Mouse (Mus musculus): ENCODE data around the gene Unc93b1.

Unc93b1 gene

DNA sequence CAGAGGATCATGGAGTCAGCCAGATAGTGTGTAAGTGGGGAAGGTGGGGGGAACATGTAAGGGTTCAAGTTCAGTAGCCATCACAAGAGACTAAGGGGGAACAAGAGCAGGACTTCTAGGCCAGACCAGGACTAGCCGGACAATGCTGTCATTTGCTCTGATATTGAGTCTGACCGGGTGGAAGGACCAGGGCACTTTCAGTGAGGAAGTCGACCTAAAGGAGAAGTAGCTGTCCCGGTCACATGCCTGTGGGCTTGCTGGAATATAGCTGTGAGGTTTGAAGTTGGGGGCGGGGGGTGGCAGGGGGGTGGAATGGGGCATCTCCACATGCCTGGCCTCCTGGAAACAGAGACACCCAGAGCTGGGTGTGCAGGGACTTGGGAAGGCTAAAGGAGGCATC, 20.5 kb upstream of the Unc93b1 start:
- DNase-seq, result no peak

DNA sequence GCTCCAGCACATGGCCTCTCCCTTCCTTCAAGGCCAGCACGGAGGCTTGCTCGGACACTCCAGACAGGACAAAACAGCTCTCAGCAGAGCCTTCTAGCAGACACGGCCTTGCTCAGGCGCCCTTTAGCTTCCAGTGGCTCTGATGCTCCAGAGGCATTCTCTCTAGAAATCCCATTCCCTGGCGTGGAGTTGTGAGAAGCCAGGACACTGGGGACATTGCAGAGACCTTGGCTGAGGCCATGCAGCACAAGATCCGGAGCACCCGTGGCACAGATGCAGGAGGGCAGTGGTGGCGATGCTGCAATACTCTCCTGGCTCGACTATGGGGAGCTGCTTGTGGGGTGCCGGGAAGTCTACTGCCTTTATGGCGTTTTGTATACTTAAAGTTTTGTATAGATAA, 18.3 kb upstream of the Unc93b1 start:
- DNase-seq, result no peak

DNA sequence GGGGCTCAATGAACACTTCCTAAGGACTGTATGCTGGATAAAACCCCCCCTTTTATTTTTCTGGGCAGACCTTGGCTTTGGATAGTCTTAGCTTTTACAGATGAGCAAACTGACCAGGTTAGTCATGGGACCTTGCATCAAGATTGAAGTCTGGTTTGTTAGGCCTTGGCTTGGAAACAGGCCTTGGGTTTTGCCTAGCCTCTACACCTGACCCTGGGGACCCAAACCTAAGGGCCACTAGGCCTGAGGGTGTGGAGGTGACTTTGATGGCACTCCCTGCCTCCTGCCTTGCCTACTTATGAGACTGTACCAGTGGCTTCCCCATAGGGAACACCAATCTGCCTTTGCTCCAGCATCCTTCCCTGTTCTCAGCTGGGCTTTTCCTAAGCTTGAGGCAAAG, 15.1 kb upstream of the Unc93b1 start:
- no peak for DNase-seq

- DNase-seq, result no peak
Observed at GRCm38 (mm10) chr19:3922661-3923371, 12.2 kb upstream of the Unc93b1 start.

DNA sequence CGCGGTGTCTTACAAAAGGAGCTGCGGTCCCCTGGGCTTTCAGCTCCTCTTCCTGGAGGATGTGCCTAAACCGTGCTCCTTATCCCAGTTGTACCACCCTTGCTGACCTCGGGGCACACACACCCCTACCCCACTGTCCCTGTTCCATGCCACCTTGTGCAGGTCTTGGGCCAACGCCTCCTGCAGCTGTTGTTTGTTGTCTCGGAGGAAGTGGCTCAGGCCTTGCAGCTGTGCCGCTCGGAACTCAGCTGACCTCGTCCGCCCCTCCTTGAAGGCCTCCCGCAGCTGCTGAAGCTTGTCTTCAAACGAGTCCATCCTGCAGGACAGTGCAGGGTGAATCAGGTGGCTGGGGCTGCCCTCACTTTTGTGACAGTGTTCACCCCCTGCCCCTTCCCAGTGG, 11.4 kb upstream of the Unc93b1 start:
- no peak for DNase-seq

DNA sequence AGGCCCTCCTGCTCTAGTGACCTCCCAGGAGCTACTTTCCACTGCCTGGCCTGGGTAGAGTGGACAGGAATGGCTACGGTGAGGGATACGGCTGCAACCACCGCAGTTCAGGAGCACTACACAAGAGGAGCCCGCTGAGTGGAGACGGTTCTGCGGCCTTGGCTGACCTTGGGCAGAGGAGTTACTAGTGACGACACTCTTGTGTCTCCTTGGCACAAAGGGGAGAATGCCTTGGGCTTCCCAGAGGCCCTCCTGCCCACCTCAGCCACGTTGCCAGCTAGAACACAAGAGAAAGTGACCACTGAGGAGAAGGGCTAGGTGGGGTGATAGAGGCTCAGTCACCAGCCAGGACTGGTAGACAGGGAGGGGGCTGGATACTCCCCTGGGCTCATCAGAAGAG, 10.8 kb upstream of the Unc93b1 start:
- DNase-seq, result no peak

DNA sequence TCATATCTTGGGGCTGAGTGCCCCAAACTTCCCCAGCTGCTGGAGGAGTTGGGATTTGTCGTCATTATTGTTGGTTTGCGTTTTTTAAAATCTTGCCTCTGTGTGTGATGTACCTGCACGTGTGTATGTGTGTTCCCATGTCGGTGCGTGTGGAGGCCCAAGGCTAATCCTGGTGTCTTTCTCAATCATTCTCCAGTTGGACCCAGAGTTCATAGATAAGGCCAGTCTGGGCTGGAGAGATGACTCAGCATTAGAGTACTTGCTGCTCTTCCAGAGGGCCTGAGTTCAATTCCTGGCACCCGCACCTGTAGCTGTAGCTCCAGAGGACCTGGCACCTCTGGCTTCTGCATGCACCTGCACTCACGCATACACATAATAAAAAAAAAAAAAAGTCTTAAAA, 10.1 kb upstream of the Unc93b1 start:
- no peak for DNase-seq

DNA sequence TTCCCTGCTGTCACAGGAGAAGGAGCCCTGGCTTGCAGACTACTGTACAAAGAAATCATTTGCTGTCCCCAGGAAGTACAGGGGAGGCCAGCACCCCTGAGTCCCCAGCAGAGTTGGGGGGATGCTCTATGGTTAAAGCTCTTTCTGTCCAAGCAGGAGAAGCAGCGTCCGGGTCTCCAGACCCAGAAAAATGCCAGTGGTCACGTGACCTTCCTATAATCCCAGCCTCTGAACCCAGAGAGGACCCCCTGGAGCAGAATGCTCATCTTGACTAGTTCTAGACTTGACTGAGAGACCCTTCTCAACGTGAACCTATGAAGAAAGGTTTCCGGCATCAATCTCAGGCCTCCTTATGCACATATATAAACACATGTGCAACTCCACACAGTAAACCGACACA, 9.1 kb upstream of the Unc93b1 start:
- DNase-seq, result no peak

GRCm38 (mm10) chr19:3926279-3926678, 8.7 kb upstream of the Unc93b1 start:
- no peak for DNase-seq

DNA sequence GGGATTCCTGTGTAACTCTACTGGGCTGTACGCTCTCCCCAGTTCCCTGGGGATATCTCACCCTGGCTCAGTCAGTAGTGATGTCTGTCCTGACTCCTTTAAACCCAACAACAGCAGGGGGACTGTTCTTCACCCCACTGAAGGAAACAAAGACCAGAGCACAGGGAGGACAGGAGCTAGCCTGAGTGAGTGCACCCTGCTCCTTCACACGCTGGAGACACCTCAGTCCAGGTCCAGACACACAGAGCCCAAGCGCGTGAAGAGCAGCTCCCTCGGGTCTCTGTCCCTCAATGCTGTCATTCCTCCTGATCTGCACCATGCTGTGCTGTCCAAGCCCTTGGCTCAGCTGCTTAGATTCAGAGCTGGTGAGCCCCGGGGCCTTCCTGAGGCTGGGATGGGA, 8.3 kb upstream of the Unc93b1 start:
- no peak for DNase-seq

GRCm38 (mm10) chr19:3927989-3928388, 7.0 kb upstream of the Unc93b1 start:
- no peak for DNase-seq

DNA sequence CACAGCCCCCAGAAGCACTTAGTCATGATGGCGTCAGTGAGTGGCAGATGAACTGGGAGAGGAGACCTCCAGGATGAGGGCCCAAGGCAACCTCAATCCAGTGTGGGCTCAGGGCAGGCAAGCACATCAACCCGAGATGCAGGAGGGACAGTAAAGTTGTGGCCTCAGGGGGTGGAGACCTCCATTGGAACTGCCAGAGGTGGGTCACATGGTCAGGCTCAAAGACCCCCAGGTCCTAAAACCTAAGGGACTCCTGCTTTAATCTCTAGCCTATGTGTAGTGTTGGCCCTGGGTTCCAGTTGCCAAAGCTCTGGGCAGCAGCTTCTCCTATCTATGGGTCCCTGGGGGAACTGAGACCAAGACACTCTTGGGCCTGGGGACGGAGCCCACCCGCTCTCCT, 6.2 kb upstream of the Unc93b1 start:
- no peak for DNase-seq

- peak; percentile 22 for DNase-seq
Observed at GRCm38 (mm10) chr19:3929211-3929941, 5.6 kb upstream of the Unc93b1 start, which contains the start of gene Aldh3b1. Aldh3b1 (minus strand) TSS chr19:3929808.

DNA sequence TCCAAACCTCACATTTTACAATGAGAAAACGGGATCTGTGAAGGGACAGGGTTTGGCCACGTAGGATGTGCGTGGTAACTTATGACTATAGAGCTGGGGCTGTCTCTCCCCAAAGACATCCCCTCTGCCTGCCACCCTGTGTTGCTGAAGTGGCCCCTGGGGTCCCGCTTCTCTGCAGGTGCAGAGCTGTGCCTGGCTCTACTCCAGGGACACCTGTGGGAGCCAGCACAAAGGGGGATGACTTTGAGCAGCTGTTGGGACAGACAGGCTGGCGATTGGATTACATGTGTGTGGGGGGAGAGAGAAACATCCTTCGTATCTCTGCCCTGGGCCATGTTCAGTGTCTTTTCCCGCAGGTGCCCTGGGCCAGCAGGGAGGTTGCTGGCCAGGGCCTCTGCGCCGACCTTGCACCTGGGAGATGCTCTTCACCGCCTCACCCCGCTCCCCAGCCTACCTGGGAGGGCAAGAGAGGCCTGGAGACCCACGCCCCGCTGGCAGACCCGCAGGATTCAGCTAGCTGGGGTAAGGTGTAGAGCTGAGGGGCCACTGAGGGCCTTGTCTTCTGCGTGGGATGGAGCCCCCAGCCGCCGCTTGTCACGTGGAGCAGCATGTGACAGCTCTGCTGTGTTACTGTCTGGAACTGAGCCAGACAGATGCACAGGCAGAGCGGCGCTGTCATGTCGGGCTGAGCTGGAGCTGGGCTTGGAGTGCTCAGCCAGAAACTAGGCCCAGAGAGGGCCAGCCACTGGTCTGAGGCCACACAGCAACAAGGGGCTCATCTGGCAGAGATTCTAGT, 4.5 kb upstream of the Unc93b1 start:
- DNase-seq, result peak; percentile 26

- no peak for DNase-seq
Observed at GRCm38 (mm10) chr19:3931716-3932115, 3.3 kb upstream of the Unc93b1 start.

DNA sequence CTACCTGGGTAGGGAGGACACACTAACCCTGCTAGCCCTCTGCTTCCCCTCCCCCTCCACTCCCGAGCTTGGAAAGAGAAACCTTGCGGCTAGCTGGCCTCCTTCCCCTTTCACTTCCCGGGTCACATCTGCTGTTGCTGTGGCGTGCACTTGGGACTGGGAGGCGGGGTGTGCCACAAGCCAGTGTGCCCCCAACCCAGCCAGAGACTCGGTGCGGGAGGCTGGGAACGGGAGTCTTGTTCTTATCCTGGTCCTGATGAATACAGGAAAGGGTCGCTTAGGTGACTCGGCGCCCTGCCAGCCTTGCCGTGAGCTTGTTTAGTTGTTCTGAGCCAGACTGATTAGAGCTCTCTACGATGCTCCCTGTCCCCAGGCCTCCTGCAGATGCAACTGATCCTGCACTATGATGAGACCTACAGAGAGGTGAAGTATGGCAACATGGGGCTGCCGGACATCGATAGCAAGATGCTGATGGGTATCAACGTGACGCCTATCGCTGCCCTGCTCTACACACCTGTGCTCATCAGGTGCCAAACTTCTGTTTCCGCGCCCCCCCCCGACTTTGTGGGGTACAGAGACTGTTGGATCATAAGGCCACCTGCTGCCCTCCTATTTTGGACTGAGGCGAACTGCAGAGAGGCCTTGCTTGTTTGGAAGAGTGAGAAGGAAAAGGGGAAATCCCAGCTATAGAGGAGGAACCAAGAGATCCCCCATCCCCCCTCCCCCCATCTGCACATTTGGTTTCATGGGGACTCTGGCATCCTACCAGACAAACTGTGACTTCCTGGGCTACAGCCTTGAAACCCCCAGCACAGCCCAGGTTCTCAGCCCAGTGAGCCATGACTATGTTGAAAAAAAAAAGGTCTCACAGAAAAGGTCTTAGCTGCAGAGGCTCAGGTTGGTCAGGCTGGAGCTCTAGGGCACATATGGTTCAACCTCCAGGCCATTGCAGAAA, 1.2 kb downstream of the Unc93b1 start:
- DNase-seq, result peak; percentile 67

GRCm38 (mm10) chr19:3942315-3942714, 7.3 kb downstream of the Unc93b1 start:
- no peak for DNase-seq

GRCm38 (mm10) chr19:3942986-3943735, 8.2 kb downstream of the Unc93b1 start:
- DNase-seq, result no peak

- no peak for DNase-seq
Observed at GRCm38 (mm10) chr19:3945872-3946564, 11.0 kb downstream of the Unc93b1 start.

- peak; percentile 80 for DNase-seq
Observed at GRCm38 (mm10) chr19:3946715-3947114, 11.7 kb downstream of the Unc93b1 start.

DNA sequence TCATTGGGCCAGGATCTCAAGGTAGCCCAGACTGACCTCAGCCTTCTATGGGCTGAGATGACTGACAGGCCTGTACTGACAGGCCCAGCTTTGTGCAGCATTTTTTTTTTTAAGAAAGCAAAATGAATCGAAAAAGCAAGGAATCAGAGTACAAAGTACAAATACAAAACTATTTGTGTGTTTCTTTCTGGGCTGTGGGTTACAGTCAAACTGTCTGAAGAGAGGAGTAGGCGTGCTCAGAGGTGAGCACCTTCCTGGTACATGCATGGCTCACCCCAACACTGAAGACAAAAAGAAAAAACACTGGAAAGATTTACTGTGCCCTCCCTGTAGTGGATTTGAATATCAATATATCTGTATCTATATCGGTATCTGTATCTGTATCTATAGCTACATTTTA, 12.8 kb downstream of the Unc93b1 start:
- no peak for DNase-seq
